Mouse (Mus musculus): ENCODE results near the gene Pdzk1. TPM values are rescaled to one million over a fixed set of nuclear protein-coding genes. Genes with fewer than 3 reads are reported as not detected.

Pdzk1 gene
- polyA plus RNA-seq (2014; fragmentation: Nextera tagmentation; extraction: Ambion mirVana): 0.10 TPM in 1 of 2 replicates, not detected in the other

DNA sequence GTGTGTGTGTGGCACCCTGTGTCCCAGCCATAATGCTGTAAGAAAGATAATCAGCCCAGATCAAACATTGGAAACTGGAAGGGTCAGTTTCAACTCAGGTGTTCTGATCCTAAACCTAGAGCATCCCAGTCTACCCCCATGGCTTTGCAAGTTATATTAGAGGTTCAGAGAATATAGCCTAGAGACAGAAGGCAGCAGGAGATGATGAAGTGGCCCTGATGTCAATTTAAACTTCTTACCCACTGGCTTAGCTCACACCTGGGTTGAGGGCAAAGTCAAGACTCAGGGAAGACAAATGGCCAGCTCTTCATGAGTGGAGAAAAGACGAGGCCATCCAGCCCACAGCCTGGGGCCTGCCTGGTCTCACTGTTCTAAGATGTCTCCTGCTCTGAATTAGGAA lies at the start of gene Pdzk1, which contains the start of gene Cd160:
Gene Pdzk1 (plus strand): TSS at position 301 of the 400 bp plus-strand sequence.
Gene Cd160 (minus strand): TSS at position 368 of the 400 bp plus-strand sequence.
- Histone ChIP-seq H3K4me2 (peak within 1 kb of the TSS; percentile 48), H3K9ac (ENCODE audit: low read depth, low read length) (no peak within 1 kb of the TSS), H3K36me3 (ENCODE audit: control insufficient read depth, insufficient read depth, low read length) (no peaks in the 10 kb centered on the region), H3K27me3 (ENCODE audit: control insufficient read depth, insufficient read depth, low read length) (peaks cover 4% of the 10 kb centered on the region; the same call in 1 of the 2 replicates), H3K9me3 (replicated peaks; ENCODE audit: control insufficient read depth, low read length) (no peaks in the 10 kb centered on the region), H3K4me3 (ENCODE audit: low read depth, low read length) (no peak within 1 kb of the TSS), H3K27ac (ENCODE audit: low read depth, low read length) (no peak within 1 kb of the TSS), H3K4me1 (ENCODE audit: control insufficient read depth, insufficient read depth, low read length) (0 out of 2 replicates have a peak, but pooled peaks cover 6% of the 10 kb centered on the region)
- ATAC-seq (replicated peaks; ENCODE audit: insufficient number of reproducible peaks, low FRiP score, low TSS enrichment): no peak
- 61% methylated on average over 1 of the region's 1 CpGs for WGBS (ENCODE audit: insufficient replicate concordance)

DNA sequence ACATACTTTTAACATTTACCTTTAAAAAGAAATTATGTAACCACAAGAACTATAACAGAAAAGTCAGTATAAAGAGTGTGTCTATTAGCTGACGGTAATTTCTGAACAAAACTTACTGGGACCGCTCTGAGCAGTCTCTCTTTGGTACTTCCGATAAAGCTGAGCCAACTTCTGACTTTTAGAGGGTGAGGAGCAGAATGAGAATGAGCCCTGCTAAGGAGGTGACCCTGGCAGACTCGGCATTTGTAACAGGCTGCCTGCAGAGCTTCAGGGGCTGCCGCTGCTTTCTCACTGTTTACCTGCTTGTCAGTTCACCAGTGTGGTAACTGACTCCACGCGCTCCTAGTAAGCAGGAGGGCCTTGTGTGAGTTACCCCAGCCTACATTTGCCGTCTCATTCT lies 46.8 kb upstream of the Pdzk1 start:
- Histone ChIP-seq H3K9ac (ENCODE audit: low read depth, low read length) (no peak overlapping the region), H3K4me2 (no peak overlapping the region), H3K27me3 (ENCODE audit: control insufficient read depth, insufficient read depth, low read length) (no peaks in the 10 kb centered on the region), H3K4me1 (ENCODE audit: control insufficient read depth, insufficient read depth, low read length) (no peaks in the 10 kb centered on the region), H3K4me3 (ENCODE audit: low read depth, low read length) (no peak overlapping the region), H3K36me3 (ENCODE audit: control insufficient read depth, insufficient read depth, low read length) (peaks cover under 1% of the 10 kb centered on the region; the same call in 1 of the 2 replicates), H3K9me3 (replicated peaks; ENCODE audit: control insufficient read depth, low read length) (no peaks in the 10 kb centered on the region), H3K27ac (ENCODE audit: low read depth, low read length) (no peak overlapping the region)
- ATAC-seq (replicated peaks; ENCODE audit: insufficient number of reproducible peaks, low FRiP score, low TSS enrichment): no peak
- 71% methylated on average over 8 of the region's 8 CpGs for WGBS (ENCODE audit: insufficient replicate concordance)

DNA sequence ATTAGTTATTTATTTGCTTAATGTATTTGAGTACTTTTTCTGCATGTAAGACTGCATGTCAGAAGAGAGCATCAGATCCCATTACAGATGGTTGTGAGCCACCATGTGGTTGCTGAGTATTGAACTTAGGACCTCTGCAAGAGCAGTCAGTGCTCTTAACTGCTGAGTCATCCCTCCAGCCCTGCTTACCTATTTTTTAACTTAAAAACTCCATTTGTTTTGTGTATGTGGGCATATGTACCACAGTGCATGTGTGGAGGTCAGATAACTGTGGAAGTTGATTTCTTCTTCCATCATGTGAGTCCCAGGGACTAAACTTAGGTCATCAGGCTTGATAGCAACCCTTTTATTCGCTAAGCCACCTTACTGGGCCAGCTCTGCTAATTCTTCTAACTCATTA lies 41.3 kb upstream of the Pdzk1 start:
- H3K4me3 ChIP-seq (ENCODE audit: low read depth, low read length): no peak overlapping the region
- peaks cover 3% of the 10 kb centered on the region; the same call in 1 of the 2 replicates for H3K36me3 ChIP-seq (ENCODE audit: control insufficient read depth, insufficient read depth, low read length)
- H3K4me2 ChIP-seq: no peak overlapping the region
- ATAC-seq (replicated peaks; ENCODE audit: insufficient number of reproducible peaks, low FRiP score, low TSS enrichment): no peak
- WGBS (ENCODE audit: insufficient replicate concordance): 84% methylated on average over 1 of the region's 1 CpGs
- H3K9me3 ChIP-seq (replicated peaks; ENCODE audit: control insufficient read depth, low read length): no peaks in the 10 kb centered on the region
- H3K27ac ChIP-seq (ENCODE audit: low read depth, low read length): no peak overlapping the region
- no peaks in the 10 kb centered on the region for H3K27me3 ChIP-seq (ENCODE audit: control insufficient read depth, insufficient read depth, low read length)
- H3K4me1 ChIP-seq (ENCODE audit: control insufficient read depth, insufficient read depth, low read length): no peaks in the 10 kb centered on the region
- H3K9ac ChIP-seq (ENCODE audit: low read depth, low read length): no peak overlapping the region

DNA sequence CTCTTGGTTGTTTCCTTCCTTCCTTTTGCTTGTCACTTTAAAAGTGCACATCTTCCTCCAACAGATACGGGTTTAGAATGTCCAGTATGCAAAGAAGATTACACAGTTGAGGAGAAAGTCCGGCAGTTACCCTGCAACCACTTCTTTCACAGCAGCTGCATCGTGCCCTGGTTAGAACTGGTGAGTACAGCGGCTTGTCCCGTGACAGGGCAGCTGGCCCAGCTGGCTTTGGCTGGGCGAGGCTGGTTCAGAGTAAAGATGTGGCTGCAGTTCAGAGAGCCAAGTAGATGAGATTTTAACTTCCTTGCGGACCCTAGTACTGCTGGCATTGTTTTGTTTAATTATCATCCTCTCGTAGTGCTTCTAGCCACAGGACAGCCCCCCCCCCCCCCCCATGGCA lies 40.6 kb upstream of the Pdzk1 start:
- Histone ChIP-seq H3K27ac (ENCODE audit: low read depth, low read length) (no peak overlapping the region), H3K9me3 (replicated peaks; ENCODE audit: control insufficient read depth, low read length) (no peaks in the 10 kb centered on the region), H3K36me3 (ENCODE audit: control insufficient read depth, insufficient read depth, low read length) (peaks cover 3% of the 10 kb centered on the region; the same call in 1 of the 2 replicates), H3K27me3 (ENCODE audit: control insufficient read depth, insufficient read depth, low read length) (no peaks in the 10 kb centered on the region), H3K4me2 (no peak overlapping the region), H3K4me1 (ENCODE audit: control insufficient read depth, insufficient read depth, low read length) (no peaks in the 10 kb centered on the region), H3K9ac (ENCODE audit: low read depth, low read length) (no peak overlapping the region), H3K4me3 (ENCODE audit: low read depth, low read length) (no peak overlapping the region)
- 82% methylated on average over 8 of the region's 8 CpGs for WGBS (ENCODE audit: insufficient replicate concordance)
- ATAC-seq (replicated peaks; ENCODE audit: insufficient number of reproducible peaks, low FRiP score, low TSS enrichment): no peak

DNA sequence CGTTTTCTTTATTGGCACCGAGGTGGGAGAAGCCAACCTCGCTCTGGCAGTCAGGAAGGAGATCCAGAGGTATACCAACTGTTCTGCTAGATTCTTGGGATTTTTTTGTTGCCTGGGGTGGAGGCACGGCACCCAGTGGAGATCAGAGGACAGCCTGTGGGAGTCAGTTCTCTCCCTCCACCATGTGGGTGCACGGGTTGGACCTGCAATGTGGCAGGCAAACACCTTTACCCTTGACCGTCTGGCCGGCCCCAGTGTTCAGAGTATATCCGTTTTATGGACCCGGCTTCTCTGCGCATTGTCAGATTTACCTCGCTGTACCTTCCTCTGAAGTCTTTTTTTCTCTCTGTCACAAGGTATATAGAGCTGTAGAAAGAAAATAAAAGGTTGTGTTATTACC lies 28.8 kb upstream of the Pdzk1 start:
- no peak overlapping the region for H3K4me2 ChIP-seq
- no peak for ATAC-seq (replicated peaks; ENCODE audit: insufficient number of reproducible peaks, low FRiP score, low TSS enrichment)

DNA sequence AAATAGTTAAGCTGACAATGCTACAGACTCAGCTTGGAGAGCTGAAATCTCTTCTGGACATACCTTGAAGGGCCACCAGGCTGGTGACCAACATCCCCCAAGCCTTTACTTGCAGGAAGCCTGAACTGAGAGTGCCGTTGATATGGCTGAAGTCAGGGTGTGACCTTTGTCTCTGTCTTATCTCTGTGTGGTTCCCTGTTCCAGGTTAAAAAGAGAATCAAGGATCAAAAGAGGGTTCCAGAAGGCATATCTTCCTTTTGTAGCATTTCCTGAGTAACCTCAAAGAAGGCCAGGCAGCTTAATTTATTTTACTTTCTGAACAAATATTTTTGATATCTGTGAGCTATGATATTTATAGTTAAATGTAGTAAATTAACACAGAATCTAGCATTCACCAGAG lies 26.9 kb upstream of the Pdzk1 start:
- 0 out of 2 replicates have a peak, but pooled peaks cover 3% of the 10 kb centered on the region for H3K4me1 ChIP-seq (ENCODE audit: control insufficient read depth, insufficient read depth, low read length)
- no peak overlapping the region for H3K4me3 ChIP-seq (ENCODE audit: low read depth, low read length)
- 19% methylated on average over 1 of the region's 1 CpGs for WGBS (ENCODE audit: insufficient replicate concordance)
- H3K27me3 ChIP-seq (ENCODE audit: control insufficient read depth, insufficient read depth, low read length): no peaks in the 10 kb centered on the region
- H3K27ac ChIP-seq (ENCODE audit: low read depth, low read length): no peak overlapping the region
- H3K9me3 ChIP-seq (replicated peaks; ENCODE audit: control insufficient read depth, low read length): no peaks in the 10 kb centered on the region
- ATAC-seq (replicated peaks; ENCODE audit: insufficient number of reproducible peaks, low FRiP score, low TSS enrichment): no peak
- H3K9ac ChIP-seq (ENCODE audit: low read depth, low read length): no peak overlapping the region
- no peak overlapping the region for H3K4me2 ChIP-seq
- no peaks in the 10 kb centered on the region for H3K36me3 ChIP-seq (ENCODE audit: control insufficient read depth, insufficient read depth, low read length)

More for the DNA sequence above, 28.8 kb upstream of the Pdzk1 start:
- WGBS (ENCODE audit: insufficient replicate concordance): 70% methylated on average over 11 of the region's 11 CpGs
- Histone ChIP-seq H3K27me3 (ENCODE audit: control insufficient read depth, insufficient read depth, low read length) (no peaks in the 10 kb centered on the region), H3K36me3 (ENCODE audit: control insufficient read depth, insufficient read depth, low read length) (peaks cover 2% of the 10 kb centered on the region; the same call in 1 of the 2 replicates), H3K9ac (ENCODE audit: low read depth, low read length) (no peak overlapping the region), H3K27ac (ENCODE audit: low read depth, low read length) (no peak overlapping the region), H3K4me1 (ENCODE audit: control insufficient read depth, insufficient read depth, low read length) (0 out of 2 replicates have a peak, but pooled peaks cover 3% of the 10 kb centered on the region), H3K9me3 (replicated peaks; ENCODE audit: control insufficient read depth, low read length) (no peaks in the 10 kb centered on the region), H3K4me3 (ENCODE audit: low read depth, low read length) (no peak overlapping the region)

DNA sequence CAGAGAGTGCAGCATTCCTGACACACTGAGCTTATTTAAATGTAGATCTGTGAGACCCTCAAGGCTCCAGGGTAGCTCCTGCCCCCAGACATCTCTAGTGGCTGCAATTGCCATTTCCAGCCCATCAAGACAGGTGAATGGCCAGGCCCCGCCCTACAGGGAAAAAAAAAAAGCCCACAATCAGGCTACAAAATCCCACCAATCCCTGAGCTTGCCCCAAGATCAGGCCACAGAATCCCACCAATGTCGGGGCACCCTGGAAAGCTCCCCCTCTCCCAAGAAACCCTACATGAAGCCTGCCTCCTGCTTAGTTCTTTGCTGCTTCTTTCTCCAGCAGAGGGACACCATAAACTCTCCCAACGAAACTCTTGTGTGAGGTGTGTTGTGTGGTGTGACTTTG lies 20.9 kb upstream of the Pdzk1 start:
- no peak overlapping the region for H3K27ac ChIP-seq (ENCODE audit: low read depth, low read length)
- H3K4me3 ChIP-seq (ENCODE audit: low read depth, low read length): no peak overlapping the region
- H3K27me3 ChIP-seq (ENCODE audit: control insufficient read depth, insufficient read depth, low read length): peaks cover 2% of the 10 kb centered on the region; the same call in 1 of the 2 replicates
- ATAC-seq (replicated peaks; ENCODE audit: insufficient number of reproducible peaks, low FRiP score, low TSS enrichment): no peak
- 79% methylated on average over 3 of the region's 3 CpGs for WGBS (ENCODE audit: insufficient replicate concordance)
- H3K36me3 ChIP-seq (ENCODE audit: control insufficient read depth, insufficient read depth, low read length): no peaks in the 10 kb centered on the region
- no peaks in the 10 kb centered on the region for H3K4me1 ChIP-seq (ENCODE audit: control insufficient read depth, insufficient read depth, low read length)
- no peak overlapping the region for H3K4me2 ChIP-seq
- H3K9ac ChIP-seq (ENCODE audit: low read depth, low read length): no peak overlapping the region
- H3K9me3 ChIP-seq (replicated peaks; ENCODE audit: control insufficient read depth, low read length): no peaks in the 10 kb centered on the region

GRCm38 (mm10) chr3:96808651-96809050 lies 20.4 kb upstream of the Pdzk1 start:
- H3K27ac ChIP-seq (ENCODE audit: low read depth, low read length): no peak overlapping the region
- no peak overlapping the region for H3K9ac ChIP-seq (ENCODE audit: low read depth, low read length)
- no peak overlapping the region for H3K4me3 ChIP-seq (ENCODE audit: low read depth, low read length)
- H3K9me3 ChIP-seq (replicated peaks; ENCODE audit: control insufficient read depth, low read length): no peaks in the 10 kb centered on the region
- WGBS (ENCODE audit: insufficient replicate concordance): 67% methylated on average over 3 of the region's 3 CpGs
- H3K27me3 ChIP-seq (ENCODE audit: control insufficient read depth, insufficient read depth, low read length): peaks cover 2% of the 10 kb centered on the region; the same call in 1 of the 2 replicates
- no peaks in the 10 kb centered on the region for H3K36me3 ChIP-seq (ENCODE audit: control insufficient read depth, insufficient read depth, low read length)
- H3K4me2 ChIP-seq: no peak overlapping the region
- no peak for ATAC-seq (replicated peaks; ENCODE audit: insufficient number of reproducible peaks, low FRiP score, low TSS enrichment)
- peaks cover 4% of the 10 kb centered on the region for H3K4me1 ChIP-seq (ENCODE audit: control insufficient read depth, insufficient read depth, low read length)

GRCm38 (mm10) chr3:96811232-96811631 lies 17.9 kb upstream of the Pdzk1 start:
- Histone ChIP-seq H3K4me1 (ENCODE audit: control insufficient read depth, insufficient read depth, low read length) (peaks cover 8% of the 10 kb centered on the region), H3K9me3 (replicated peaks; ENCODE audit: control insufficient read depth, low read length) (no peaks in the 10 kb centered on the region), H3K4me2 (no peak overlapping the region), H3K36me3 (ENCODE audit: control insufficient read depth, insufficient read depth, low read length) (no peaks in the 10 kb centered on the region), H3K4me3 (ENCODE audit: low read depth, low read length) (no peak overlapping the region), H3K27ac (ENCODE audit: low read depth, low read length) (no peak overlapping the region), H3K9ac (ENCODE audit: low read depth, low read length) (no peak overlapping the region), H3K27me3 (ENCODE audit: control insufficient read depth, insufficient read depth, low read length) (peaks cover 2% of the 10 kb centered on the region; the same call in 1 of the 2 replicates)
- ATAC-seq (replicated peaks; ENCODE audit: insufficient number of reproducible peaks, low FRiP score, low TSS enrichment): no peak
- WGBS (ENCODE audit: insufficient replicate concordance): 65% methylated on average over 3 of the region's 3 CpGs
